8 mouse cellular contexts compared by ENCODE assay signal in the genomic region with DNA sequence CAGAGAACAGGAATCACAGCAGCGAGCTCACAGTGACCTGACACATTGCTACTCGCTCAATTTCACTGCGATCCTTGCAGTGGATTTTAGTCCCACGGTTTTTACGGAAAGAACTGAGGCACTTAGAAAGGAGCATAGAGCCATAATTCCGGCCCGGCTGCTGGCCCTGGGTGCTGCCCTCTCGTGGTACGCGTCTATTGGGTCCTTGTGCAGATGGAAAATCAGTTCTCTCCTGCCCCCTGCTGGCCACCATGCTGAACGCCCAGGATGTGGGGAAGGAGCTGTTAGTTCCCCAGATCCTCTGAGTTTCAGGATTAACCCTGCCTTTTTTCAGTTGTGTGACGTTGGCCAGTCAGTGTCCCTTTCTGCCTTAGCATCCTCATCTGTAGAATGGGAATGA. TPM values are rescaled to one million over a fixed set of nuclear protein-coding genes. Genes with fewer than 3 reads are reported as not detected.
DNase-seq lines count a peak whose midpoint lies in the region; ATAC-seq and TF ChIP-seq lines count a peak whose summit lies in the region.

No protein-coding gene starts in this region.

- DNase-seq in adrenal gland, adult (ENCODE audit: inconsistent age in 2 of 2, low spot score in 1 of 2): peak; percentile 93 to 97
- peak; percentile 82 to 84 for DNase-seq in gastrocnemius, adult 8-10 months (ENCODE audit: low spot score in 2 of 2)
- peak; percentile 91 to 93 for DNase-seq in left cerebral cortex, postnatal 10 days (ENCODE audit: extremely low spot score in 1 of 2, low spot score in 2 of 2)
- peak; percentile 93 to 95 for DNase-seq in right cerebral cortex, postnatal 10 days (ENCODE audit: low spot score in 2 of 2)
- peak; percentile 94 for DNase-seq in urinary bladder, postnatal 14 days (ENCODE audit: low spot score)

- H3K4me1 ChIP-seq in cortical plate, adult 2 months (ENCODE audit: control insufficient read depth, insufficient read depth, low read length): peaks cover 2% of the 10 kb centered on the region; the same call in 1 of the 2 replicates

- peak; percentile 71 for ATAC-seq in inflammation-experienced regulatory T-cells, adult 6 months
- ATAC-seq in megakaryocyte progenitor cell, adult 5-6 weeks (replicated peaks; ENCODE audit: poor library complexity): peak; percentile 94

- no peak overlapping the region for H3K27ac ChIP-seq in cortical plate, adult 2 months (ENCODE audit: insufficient read depth, low read length)

- no peak for TF ChIP-seq POLR2A in cortical plate, adult 2 months (IDR thresholded peaks at IDR 0.05; ENCODE audit: extremely low read depth, insufficient read depth, low read length)

- intact Hi-C loops in left cerebral cortex, postnatal 10 days (cut with DNase I): loop anchor here (2.0 kb wide), 1 partner anchor 63 kb away; no protein-coding TSS in a partner anchor

- H3K4me3 ChIP-seq in cortical plate, adult 2 months (ENCODE audit: insufficient read depth, low read length): no peak overlapping the region

- peak; percentile 99 for TF ChIP-seq CTCF in cortical plate, adult 2 months (IDR thresholded peaks at IDR 0.05; ENCODE audit: extremely low read depth, insufficient read depth, low read length)

RNA-seq across cellular contexts. Expression of a gene that starts 13.0 kb away (rescaled TPM):
- polyA plus RNA-seq in cortical plate, adult 2 months (2012; rRNA removed): 161 and 162 TPM in 2 replicates
- total RNA-seq in gastrocnemius, adult 8-10 months (2022): 10 to 100 TPM; 25.2 to 34.3 (median 30.8) TPM
- polyA plus RNA-seq in inflammation-experienced regulatory T-cells, adult 6 months (2017; shearing (Covaris generic)): 10 to 100 TPM; 11.9 to 19.8 (median 16.7) TPM
- 100 to 1,000 TPM; 229 to 242 TPM for total RNA-seq in left cerebral cortex, postnatal 10 days (2021)
- total RNA-seq in megakaryocyte progenitor cell, adult 5-6 weeks (2015): 17.9 and 26.3 TPM in 2 replicates
- total RNA-seq in megakaryocyte progenitor cell, adult 5-6 weeks (2017): 32.4 and 34.5 TPM in 2 replicates

RNA-seq across cellular contexts. Expression of a gene that starts 16.9 kb away (rescaled TPM):
- 26.6 and 29.3 TPM in 2 replicates for polyA plus RNA-seq in cortical plate, adult 2 months (2012; rRNA removed)
- total RNA-seq in gastrocnemius, adult 8-10 months (2022): not detected
- polyA plus RNA-seq in inflammation-experienced regulatory T-cells, adult 6 months (2017; shearing (Covaris generic)): 1 to 10 TPM; 3.4 to 6.4 (median 3.8) TPM
- total RNA-seq in left cerebral cortex, postnatal 10 days (2021): 10 to 100 TPM in 1 of 2 experiments, 1 to 10 TPM in 1; 9.7 to 11.5 TPM
- total RNA-seq in megakaryocyte progenitor cell, adult 5-6 weeks (2015): 1.2 and 1.7 TPM in 2 replicates
- total RNA-seq in megakaryocyte progenitor cell, adult 5-6 weeks (2017): 1.9 and 6.4 TPM in 2 replicates

RNA-seq across cellular contexts. Expression of a gene that starts 17.8 kb away (rescaled TPM):
- 191 and 227 TPM in 2 replicates for polyA plus RNA-seq in cortical plate, adult 2 months (2012; rRNA removed)
- not detected for total RNA-seq in gastrocnemius, adult 8-10 months (2022)
- under 1 TPM in 1 of 3 experiments, not detected in 2; 0.58 TPM for polyA plus RNA-seq in inflammation-experienced regulatory T-cells, adult 6 months (2017; shearing (Covaris generic))
- 100 to 1,000 TPM; 268 to 281 TPM for total RNA-seq in left cerebral cortex, postnatal 10 days (2021)
- 0.07 TPM in 2 replicates for total RNA-seq in megakaryocyte progenitor cell, adult 5-6 weeks (2015)
- not detected in 2 replicates for total RNA-seq in megakaryocyte progenitor cell, adult 5-6 weeks (2017)

RNA-seq across cellular contexts. Expression of a gene that starts 23.2 kb away (rescaled TPM):
- 1.8 and 2.6 TPM in 2 replicates for polyA plus RNA-seq in cortical plate, adult 2 months (2012; rRNA removed)
- total RNA-seq in gastrocnemius, adult 8-10 months (2022): under 1 TPM in 2 of 4 experiments, not detected in 2; 0.11 to 0.29 TPM
- polyA plus RNA-seq in inflammation-experienced regulatory T-cells, adult 6 months (2017; shearing (Covaris generic)): not detected
- total RNA-seq in left cerebral cortex, postnatal 10 days (2021): 1 to 10 TPM; 1.6 to 1.8 TPM
- 0.05 TPM in 2 replicates for total RNA-seq in megakaryocyte progenitor cell, adult 5-6 weeks (2015)
- total RNA-seq in megakaryocyte progenitor cell, adult 5-6 weeks (2017): not detected in 2 replicates

RNA-seq across cellular contexts. Expression of a gene that starts 29.4 kb away (rescaled TPM):
- polyA plus RNA-seq in cortical plate, adult 2 months (2012; rRNA removed): 15.7 and 17.5 TPM in 2 replicates
- 10 to 100 TPM; 15.5 to 17.3 (median 16.1) TPM for total RNA-seq in gastrocnemius, adult 8-10 months (2022)
- 10 to 100 TPM; 16.5 to 29.3 (median 27.2) TPM for polyA plus RNA-seq in inflammation-experienced regulatory T-cells, adult 6 months (2017; shearing (Covaris generic))
- total RNA-seq in left cerebral cortex, postnatal 10 days (2021): 10 to 100 TPM; 27.5 to 29.2 TPM
- total RNA-seq in megakaryocyte progenitor cell, adult 5-6 weeks (2015): 22.6 and 25.1 TPM in 2 replicates
- total RNA-seq in megakaryocyte progenitor cell, adult 5-6 weeks (2017): 24.2 and 26.9 TPM in 2 replicates

Comparison
In these comparisons a context has a peak if more than half of its experiments do, and no peak if none do; other contexts are left out.
1. RNA of a gene that starts 13.0 kb away (total RNA-seq): 229 to 242 TPM in left cerebral cortex, postnatal 10 days; 17.9 to 34.5 TPM in megakaryocyte progenitor cell, adult 5-6 weeks and 25.2 to 34.3 TPM in gastrocnemius, adult 8-10 months; every median in the first group is over 4 times any median in the second.
2. RNA of a gene that starts 17.8 kb away (total RNA-seq): 268 to 281 TPM in left cerebral cortex, postnatal 10 days; not detected in gastrocnemius, adult 8-10 months and 0.07 TPM in megakaryocyte progenitor cell, adult 5-6 weeks; every median in the first group is over 100 times any median in the second.
3. Peak in every context shown above with its lines, with median percentiles within 50 percentile points of each other: DNase-seq.